Mouse (Mus musculus): ENCODE data around the gene Krtap1-4.

The Krtap1-4 gene

DNA sequence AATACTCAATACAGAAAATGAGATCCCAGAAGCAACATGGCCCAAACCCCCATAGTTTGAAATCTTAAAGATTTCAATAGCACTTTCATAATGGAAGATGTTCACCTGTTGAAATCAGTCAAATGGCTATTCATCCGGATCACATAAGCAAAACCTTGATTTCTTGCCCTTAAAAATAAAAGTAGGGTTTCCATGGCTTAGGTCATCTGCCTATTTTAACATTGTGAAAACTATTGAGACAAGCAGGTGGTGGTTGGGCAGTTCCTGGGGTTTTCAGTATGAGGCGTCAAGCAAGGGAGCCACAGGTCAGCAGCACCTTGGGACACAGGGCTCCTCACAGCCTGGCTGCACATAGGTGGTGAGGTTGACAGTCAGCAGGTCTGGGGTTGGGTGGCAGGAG, 27.3 kb downstream of the Krtap1-4 start:
- no peak for DNase-seq (ENCODE audit: low read depth in 2 of 2, low spot score in 2 of 2)

- no peak for DNase-seq (ENCODE audit: low read depth in 2 of 2, low spot score in 2 of 2)
These were observed 32.7 kb downstream of the Krtap1-4 start, which contains the start of gene Krtap3-3 for GRCm38 (mm10) chr11:99550765-99551164. Gene Krtap3-3, minus strand, starts transcription at chr11:99550865.

DNA sequence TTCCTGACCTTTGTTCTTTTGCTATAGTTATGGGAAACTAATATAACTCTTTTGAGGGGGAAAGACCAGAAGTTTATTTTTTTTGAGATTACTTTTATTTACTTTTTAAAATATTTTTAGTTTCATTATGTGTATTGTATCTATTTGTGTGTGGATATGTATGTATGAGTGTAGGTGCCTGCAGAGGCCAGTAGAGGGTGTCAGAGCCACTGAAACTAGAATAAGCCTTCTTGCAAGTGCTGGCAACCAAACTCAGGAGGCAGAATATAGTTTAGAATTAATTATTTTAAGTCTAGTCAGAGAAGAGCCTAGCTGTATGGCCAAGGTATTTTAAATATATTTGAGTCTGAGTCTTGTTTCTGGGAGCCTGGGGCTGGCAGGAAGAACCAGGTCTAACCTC, 35.6 kb downstream of the Krtap1-4 start:
- no peak for DNase-seq (ENCODE audit: low read depth in 2 of 2, low spot score in 2 of 2)

- no peak for DNase-seq (ENCODE audit: low read depth in 2 of 2, low spot score in 2 of 2)
These were observed 43.7 kb downstream of the Krtap1-4 start for GRCm38 (mm10) chr11:99539721-99540120.

Measured in CD8-positive naive resting alpha-beta T cell, adult 2 months (primary cell).